Mouse (Mus musculus): ENCODE results near the gene Olfr1299. TPM values are rescaled to one million over a fixed set of nuclear protein-coding genes. Genes with fewer than 3 reads are reported as not detected.

Olfr1299 gene
- total RNA-seq (2023), result not detected in 4 replicates

DNA sequence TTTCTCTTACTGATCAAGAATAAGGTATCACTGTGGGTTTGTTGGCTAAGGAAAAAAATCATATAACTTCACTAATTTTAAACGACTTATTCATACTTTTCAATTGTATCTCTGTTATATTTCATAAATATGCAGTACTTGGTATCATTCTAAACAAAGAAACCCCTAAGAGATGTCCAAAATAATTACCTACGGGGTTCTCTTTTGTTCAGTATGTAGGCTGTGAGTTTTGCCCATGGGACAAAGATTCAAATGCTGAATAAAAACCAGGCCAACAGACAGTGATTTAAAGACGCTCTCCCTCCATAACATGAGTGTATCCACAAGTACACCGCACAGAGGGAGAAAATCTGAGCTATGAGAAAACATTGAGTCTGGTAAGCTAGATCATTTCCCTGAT lies at the start of gene Olfr1299:
Olfr1299 (plus strand) TSS at position 301 of the 400 bp plus-strand sequence.

DNA sequence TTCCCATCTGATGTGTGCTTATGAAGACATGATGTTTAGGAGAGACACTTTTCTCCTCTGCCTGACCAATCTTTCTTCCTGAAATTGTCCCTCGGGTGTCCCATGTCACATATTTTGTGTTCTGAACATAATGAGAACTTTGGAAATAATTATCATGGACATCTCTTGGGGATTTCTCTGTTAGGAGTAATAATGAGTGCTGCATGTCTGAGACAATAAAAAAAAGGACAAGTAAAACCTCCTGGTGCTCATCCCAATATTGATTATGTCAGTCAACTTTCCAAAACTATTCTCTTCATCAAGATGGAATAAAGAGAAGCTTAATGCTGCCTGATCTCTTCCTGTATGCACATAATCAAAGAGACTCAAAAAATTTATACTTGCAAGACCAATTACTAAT lies 34.8 kb upstream of the Olfr1299 start, which contains the start of gene Olfr1297:
Olfr1297 (minus strand) TSS at position 101 of the 400 bp plus-strand sequence.

DNA sequence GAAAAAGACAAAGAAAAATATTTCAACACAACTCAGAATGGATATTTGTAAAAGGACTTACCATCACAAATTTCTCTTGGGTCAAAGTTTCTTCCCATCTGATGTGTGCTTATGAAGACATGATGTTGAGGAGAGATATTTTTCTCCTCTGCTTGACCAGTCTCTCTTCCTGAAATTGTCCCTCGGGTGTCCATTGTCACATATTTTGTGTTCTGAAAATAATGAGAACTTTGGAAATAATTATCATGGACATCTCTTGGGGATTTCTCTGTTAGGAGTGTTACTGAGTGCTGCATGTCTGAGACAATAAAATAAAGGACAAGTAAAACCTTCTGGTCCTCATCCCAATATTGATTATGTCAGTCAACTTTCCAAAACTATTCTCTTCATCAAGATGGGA lies 12.1 kb upstream of the Olfr1299 start, which contains the start of gene Olfr1298:
Olfr1298 (minus strand) TSS at position 101 of the 400 bp plus-strand sequence.

Other genes starting within 250 kb of the Olfr1299 start
- not detected in 4 replicates for gene Olfr1286, start 238.3 kb upstream of the Olfr1299 start, total RNA-seq (2023)
- gene Olfr1287, start 212.3 kb upstream of the Olfr1299 start, total RNA-seq (2023), result not detected in 4 replicates
- not detected in 4 replicates for gene Olfr1288, start 187.3 kb upstream of the Olfr1299 start, total RNA-seq (2023)
- gene Olfr1289, start 180.6 kb upstream of the Olfr1299 start, total RNA-seq (2023), result not detected in 4 replicates
- not detected in 4 replicates for gene Olfr1290, start 167.6 kb upstream of the Olfr1299 start, total RNA-seq (2023)
- gene Olfr1291-ps1, start 164.2 kb upstream of the Olfr1299 start, total RNA-seq (2023), result not detected in 4 replicates
- not detected in 4 replicates for gene Olfr1293-ps, start 136.2 kb upstream of the Olfr1299 start, total RNA-seq (2023)
- not detected in 4 replicates for gene Olfr1294, start 121.1 kb upstream of the Olfr1299 start, total RNA-seq (2023)
- gene Olfr1295, start 91.7 kb upstream of the Olfr1299 start, total RNA-seq (2023), result not detected in 4 replicates
- not detected in 4 replicates for gene Olfr1297, start 34.9 kb upstream of the Olfr1299 start, total RNA-seq (2023)
- not detected in 4 replicates for gene Olfr1298, start 12.2 kb upstream of the Olfr1299 start, total RNA-seq (2023)
- gene Olfr1301, start 89.6 kb downstream of the Olfr1299 start, total RNA-seq (2023), result not detected in 4 replicates
- not detected in 4 replicates for gene Olfr1302, start 116.0 kb downstream of the Olfr1299 start, total RNA-seq (2023)
- not detected in 4 replicates for gene Olfr1303, start 158.9 kb downstream of the Olfr1299 start, total RNA-seq (2023)
- gene Olfr1305, start 215.7 kb downstream of the Olfr1299 start, total RNA-seq (2023), result not detected in 4 replicates